Mouse (Mus musculus) lung, postnatal 0 days (tissue): ENCODE data around the gene Tctex1d2. TPM values are rescaled to one million over a fixed set of nuclear protein-coding genes. Genes with fewer than 3 reads are reported as not detected.

Source experiments
- ATAC-seq: fragments of 200-750 bp; cut with Nextera tagmentation; 2 replicates; pipeline ENCODE4 v1.8.0; 2017; ENCODE audit warnings: moderate library complexity
- DNase-seq: peaks from one replicate; pipeline ENCODE4 v3.0.0-alpha.2; 2016; ENCODE audit warnings: low spot score
- H3K27ac ChIP-seq: fragments of 300-500 bp; sonication (generic); 2 replicates; pipeline ENCODE4 v1.5.1; 2014; ENCODE audit warnings: antibody characterized with exemption, mild to moderate bottlenecking, low read length, mixed read lengths
- H3K27me3 ChIP-seq: fragments of 300-500 bp; sonication (generic); replicated peaks from 2 replicates; pipeline ENCODE4 v1.6.1; 2014; ENCODE audit warnings: low read length, mixed read lengths; ENCODE audit not compliant: insufficient read depth
- H3K36me3 ChIP-seq: fragments of 300-500 bp; sonication (generic); 2 replicates; pipeline ENCODE4 v1.6.1; 2014; ENCODE audit warnings: low read length, mixed read lengths; ENCODE audit not compliant: insufficient read depth
- H3K4me1 ChIP-seq: fragments of 300-500 bp; sonication (generic); 2 replicates; pipeline ENCODE4 v1.6.1; 2014; ENCODE audit warnings: antibody characterized with exemption, low read depth, low read length, mixed read lengths; ENCODE audit not compliant: insufficient read depth
- H3K4me2 ChIP-seq: fragments of 300-500 bp; sonication (generic); replicated peaks from 2 replicates; pipeline ENCODE4 v1.6.1; 2014; ENCODE audit warnings: low read depth, mild to moderate bottlenecking, low read length, moderate library complexity, mixed read lengths
- H3K4me3 ChIP-seq: fragments of 300-500 bp; sonication (generic); 2 replicates; pipeline ENCODE4 v1.5.1; 2014; ENCODE audit warnings: low read depth, low read length
- H3K9ac ChIP-seq: fragments of 300-500 bp; sonication (generic); replicated peaks from 2 replicates; pipeline ENCODE4 v1.6.1; 2014; ENCODE audit warnings: low read depth, mild to moderate bottlenecking
- H3K9me3 ChIP-seq: fragments of 300-500 bp; sonication (generic); 2 replicates; pipeline ENCODE4 v1.6.1; 2016; ENCODE audit warnings: low read length, mixed read lengths
- CTCF ChIP-seq: IDR thresholded peaks from 2 replicates; pipeline ENCODE4 v1.5.1; 2016; ENCODE audit warnings: antibody characterized with exemption, mild to moderate bottlenecking
- EP300 ChIP-seq: IDR thresholded peaks from 2 replicates; pipeline ENCODE4 v1.6.1; 2016; ENCODE audit warnings: antibody characterized with exemption, mild to moderate bottlenecking, control low read depth
- WGBS: fragments of 180-500 bp; shearing (Covaris S2); extraction: QIAGEN DNeasy Blood & Tissue Kit; methylation state at CpG from one replicate; pipeline ENCODE4 v1.1.7; 2014; 5-methylcytosine and 5-hydroxymethylcytosine counted together
- polyA plus RNA-seq: library from polyadenylated mRNA; unstranded; fragments of >200 nt; fragmentation: Nextera tagmentation; extraction: Ambion mirVana; gene quantifications from 2 replicates; pipeline ENCODE4 v1.2.1, GENCODE M21; 2015

Tctex1d2 gene
- polyA plus RNA-seq, 1 experiment from 2014 or later, result 24.0 TPM

GRCm38 (mm10) chr16:32468488-32468887 lies 49.0 kb downstream of the Tctex1d2 start:
- Histone ChIP-seq H3K4me3 (no peak overlapping the region), H3K9me3 (no peaks in the 10 kb centered on the region), H3K36me3 (peaks cover 43% of the 10 kb centered on the region), H3K9ac (no peak overlapping the region), H3K27ac (no peak overlapping the region), H3K27me3 (no peaks in the 10 kb centered on the region), H3K4me1 (no peaks in the 10 kb centered on the region), H3K4me2 (no peak overlapping the region)
- ATAC-seq (no peak), DNase-seq (no peak)
- 80% methylated on average over 3 of the region's 3 CpGs for WGBS
- TF ChIP-seq EP300, result no peak
- TF ChIP-seq CTCF, result no peak

GRCm38 (mm10) chr16:32469404-32470105 lies 50.1 kb downstream of the Tctex1d2 start:
- Histone ChIP-seq H3K27ac (no peak overlapping the region), H3K27me3 (no peaks in the 10 kb centered on the region), H3K4me3 (no peak overlapping the region), H3K4me2 (no peak overlapping the region), H3K9ac (no peak overlapping the region), H3K4me1 (no peaks in the 10 kb centered on the region), H3K36me3 (peaks cover 43% of the 10 kb centered on the region), H3K9me3 (no peaks in the 10 kb centered on the region)
- WGBS, result 62% methylated on average over 5 of the region's 5 CpGs
- TF ChIP-seq EP300, result no peak
- TF ChIP-seq CTCF, result no peak
- DNase-seq (no peak), ATAC-seq (no peak)

- ATAC-seq (no peak), DNase-seq (no peak)
- H3K36me3 ChIP-seq, result peaks cover 35% of the 10 kb centered on the region
- H3K4me1 ChIP-seq, result no peaks in the 10 kb centered on the region
- no peaks in the 10 kb centered on the region for H3K27me3 ChIP-seq
- no peak overlapping the region for H3K9ac ChIP-seq
- no peak overlapping the region for H3K4me3 ChIP-seq
- TF ChIP-seq EP300, result no peak
- no peak for TF ChIP-seq CTCF
- H3K9me3 ChIP-seq, result no peaks in the 10 kb centered on the region
- WGBS, result 79% methylated on average over 7 of the region's 7 CpGs
- H3K4me2 ChIP-seq, result no peak overlapping the region
- no peak overlapping the region for H3K27ac ChIP-seq
Observed at GRCm38 (mm10) chr16:32472276-32473015, 52.9 kb downstream of the Tctex1d2 start.

- TF ChIP-seq CTCF, result no peak
- TF ChIP-seq EP300, result no peak
- no peak overlapping the region for H3K9ac ChIP-seq
- H3K27me3 ChIP-seq, result no peaks in the 10 kb centered on the region
- no peak for ATAC-seq
- no peak overlapping the region for H3K4me3 ChIP-seq
- H3K27ac ChIP-seq, result no peak overlapping the region
- no peak for DNase-seq
- peaks cover 10% of the 10 kb centered on the region; the same call in 1 of the 2 replicates for H3K36me3 ChIP-seq
- 76% methylated on average over 6 of the region's 6 CpGs for WGBS
- H3K4me1 ChIP-seq, result no peaks in the 10 kb centered on the region
- H3K4me2 ChIP-seq, result no peak overlapping the region
- H3K9me3 ChIP-seq, result no peaks in the 10 kb centered on the region
Observed at GRCm38 (mm10) chr16:32477315-32477714, 57.8 kb downstream of the Tctex1d2 start.

Other genes starting within 250 kb of the Tctex1d2 start
- 0.18 TPM in 1 of 2 replicates, not detected in the other for gene Bex6, start 239.9 kb upstream of the Tctex1d2 start, polyA plus RNA-seq
- gene Fbxo45, start 172.5 kb upstream of the Tctex1d2 start, polyA plus RNA-seq, result 7.9 and 9.2 TPM in 2 replicates
- gene Wdr53, start 172.5 kb upstream of the Tctex1d2 start, polyA plus RNA-seq, result 15.3 and 16.1 TPM in 2 replicates
- gene Smco1, start 148.2 kb upstream of the Tctex1d2 start, polyA plus RNA-seq, result 0.10 TPM in 1 of 2 replicates, not detected in the other
- 16.5 and 18.6 TPM in 2 replicates for gene Rnf168, start 142.2 kb upstream of the Tctex1d2 start, polyA plus RNA-seq
- gene Ubxn7, start 87.4 kb upstream of the Tctex1d2 start, polyA plus RNA-seq, result 12.9 and 13.2 TPM in 2 replicates
- gene Tm4sf19, start 19.2 kb upstream of the Tctex1d2 start, polyA plus RNA-seq, result not detected in 2 replicates
- 44.9 and 48.0 TPM in 2 replicates for gene Pcyt1a, start 11.2 kb downstream of the Tctex1d2 start, polyA plus RNA-seq
- gene Slc51a, start 68.2 kb downstream of the Tctex1d2 start, polyA plus RNA-seq, result 0.30 and 0.41 TPM in 2 replicates
- gene Zdhhc19, start 76.6 kb downstream of the Tctex1d2 start, polyA plus RNA-seq, result not detected in 2 replicates
- 14.6 and 16.0 TPM in 2 replicates for gene Tfrc, start 189.2 kb downstream of the Tctex1d2 start, polyA plus RNA-seq
- gene Tnk2, start 224.2 kb downstream of the Tctex1d2 start, polyA plus RNA-seq, result 19.8 and 22.4 TPM in 2 replicates